Mouse (Mus musculus) thymus, postnatal 10 days (tissue): ENCODE measurements around the gene Cox20.
"Not testable (repeated sequence)": the region's sequence is repeated elsewhere in the genome, so short reads cannot be mapped to it uniquely, and the experiment has no call there.

ENCODE experiments used
- DNase-seq, 2 experiments: peaks; one replicate each; pipeline ENCODE4 v3.0.0; 2021; ENCODE audit warnings: low spot score in 2 of 2

Cox20 gene

DNA sequence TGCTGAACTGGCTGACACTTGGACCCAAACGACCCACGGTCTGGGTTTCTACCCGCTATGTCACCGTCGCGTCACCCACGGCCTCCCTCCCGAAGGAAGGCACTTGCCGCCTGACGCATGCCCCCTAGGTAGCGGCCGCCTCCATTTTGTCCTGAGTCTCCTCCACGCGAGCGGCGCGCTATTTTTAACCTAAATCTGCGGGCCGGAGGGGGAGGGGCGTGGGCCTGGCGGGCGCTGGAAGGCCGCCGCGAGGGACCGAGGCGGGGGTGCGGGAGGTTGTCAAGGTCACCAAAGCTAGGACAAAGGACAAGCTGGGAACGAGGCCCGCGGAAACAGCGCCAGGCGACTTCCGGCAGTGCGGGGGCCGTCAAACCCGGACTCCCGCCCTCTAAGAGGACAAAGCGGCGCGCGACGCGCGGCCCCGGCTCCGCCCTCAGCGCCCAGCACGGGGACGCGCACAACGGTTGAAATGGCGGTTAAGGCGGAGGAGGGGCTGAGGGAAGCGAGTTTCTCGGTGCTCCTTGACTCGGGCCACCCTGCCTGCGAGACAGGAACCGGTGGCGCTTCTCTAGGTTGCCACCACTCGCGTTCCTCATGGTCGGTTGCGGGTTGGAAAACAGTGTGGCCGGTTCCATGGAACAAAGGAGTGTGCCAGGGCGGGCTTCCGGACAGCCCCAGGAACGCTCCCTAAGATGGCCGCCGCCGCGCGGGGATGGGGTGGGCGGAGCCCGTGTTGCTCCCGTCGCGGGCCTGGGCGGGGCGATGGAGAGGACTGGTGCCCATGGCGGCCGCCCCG, at the start of gene Cox20:
Gene Cox20 (plus strand): TSS at position 742 of the 796 bp plus-strand sequence.
- DNase-seq = peak; percentile 96 to 97

GRCm38 (mm10) chr1:178270635-178271034, 48.3 kb upstream of the Cox20 start:
- no peak for DNase-seq

DNA sequence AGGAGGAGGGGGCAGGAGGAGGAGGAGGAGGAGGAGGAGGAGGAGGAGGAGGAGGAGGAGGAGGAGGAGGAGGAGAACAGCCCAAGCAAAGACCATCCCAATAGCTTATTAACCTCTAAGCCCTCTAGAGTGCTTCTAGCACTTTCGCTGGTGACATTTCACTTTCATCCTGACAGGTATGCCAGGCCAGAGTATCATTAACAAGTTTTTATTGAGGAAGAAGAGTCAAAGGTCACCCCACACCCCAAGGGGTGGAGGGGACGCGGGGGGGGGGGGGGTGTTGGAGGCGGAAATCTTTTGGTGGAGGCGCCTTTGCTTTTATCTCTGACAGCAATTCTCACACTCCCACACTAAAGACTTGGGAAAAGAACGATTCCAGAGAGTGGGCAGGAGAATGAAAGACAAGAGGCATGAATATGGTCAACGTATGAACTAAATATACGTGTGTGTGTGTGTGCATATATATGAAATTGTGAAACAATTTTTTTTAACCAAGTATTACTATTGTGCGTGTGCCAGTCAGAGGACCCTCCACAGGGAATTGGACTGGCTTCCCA, 43.7 kb upstream of the Cox20 start:
- DNase-seq = no peak

DNA sequence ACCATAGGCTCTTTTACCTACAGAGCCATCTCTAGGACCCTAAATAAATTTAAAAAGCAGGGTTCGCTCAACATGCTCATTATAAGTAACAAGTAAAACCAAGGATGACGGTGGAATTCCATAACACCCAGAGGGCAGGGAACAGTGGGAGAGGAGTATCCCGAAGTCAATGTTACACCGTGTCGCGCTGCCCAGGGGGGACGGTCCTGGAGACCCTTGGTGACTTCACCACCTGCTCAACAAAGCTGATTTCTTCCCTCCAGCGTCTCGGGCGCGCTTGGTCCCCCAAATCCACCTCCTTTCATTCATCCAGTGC, 43.2 kb upstream of the Cox20 start:
- no peak for DNase-seq

GRCm38 (mm10) chr1:178276054-178276911, 42.6 kb upstream of the Cox20 start:
- peak; percentile 51 to 69 for DNase-seq

- not testable (repeated sequence) for DNase-seq
These were observed 35.6 kb upstream of the Cox20 start for GRCm38 (mm10) chr1:178283314-178283713.

DNA sequence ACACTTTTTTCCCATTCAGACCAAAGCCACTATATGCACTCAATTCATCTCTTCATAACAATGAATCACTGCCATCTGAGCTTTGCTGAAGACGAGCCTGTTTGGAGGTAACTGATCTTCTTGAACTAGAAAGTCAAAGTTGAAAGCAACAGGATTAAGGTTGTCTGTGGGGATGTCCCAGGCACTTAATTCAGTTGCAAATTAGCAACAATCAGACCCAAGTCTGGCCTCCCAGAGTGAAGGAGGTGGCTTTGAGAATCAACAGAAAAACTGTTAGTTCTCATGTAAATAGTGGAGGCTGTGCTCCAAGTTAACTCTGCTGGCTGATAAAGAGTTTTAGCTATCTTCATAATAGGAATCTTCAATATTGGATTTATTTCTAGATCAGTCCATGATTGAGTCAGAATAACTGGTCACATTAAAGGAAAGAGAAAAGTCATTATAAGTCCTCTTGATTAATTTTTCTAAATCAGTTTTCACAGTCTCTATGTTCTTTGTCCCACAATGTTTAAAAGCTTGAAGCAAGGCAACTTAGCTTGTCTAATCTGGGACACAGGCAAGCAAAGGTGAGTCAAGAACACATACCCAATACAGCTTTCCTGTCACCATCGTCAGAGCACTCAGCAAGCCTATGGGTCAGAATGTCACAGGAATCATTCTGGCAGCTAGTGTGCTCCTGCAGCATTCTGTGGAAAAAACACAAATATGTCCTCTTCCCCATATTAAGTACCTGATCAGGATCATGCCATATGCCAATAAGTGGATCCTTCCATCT, 34.8 kb upstream of the Cox20 start:
- DNase-seq = no peak

DNA sequence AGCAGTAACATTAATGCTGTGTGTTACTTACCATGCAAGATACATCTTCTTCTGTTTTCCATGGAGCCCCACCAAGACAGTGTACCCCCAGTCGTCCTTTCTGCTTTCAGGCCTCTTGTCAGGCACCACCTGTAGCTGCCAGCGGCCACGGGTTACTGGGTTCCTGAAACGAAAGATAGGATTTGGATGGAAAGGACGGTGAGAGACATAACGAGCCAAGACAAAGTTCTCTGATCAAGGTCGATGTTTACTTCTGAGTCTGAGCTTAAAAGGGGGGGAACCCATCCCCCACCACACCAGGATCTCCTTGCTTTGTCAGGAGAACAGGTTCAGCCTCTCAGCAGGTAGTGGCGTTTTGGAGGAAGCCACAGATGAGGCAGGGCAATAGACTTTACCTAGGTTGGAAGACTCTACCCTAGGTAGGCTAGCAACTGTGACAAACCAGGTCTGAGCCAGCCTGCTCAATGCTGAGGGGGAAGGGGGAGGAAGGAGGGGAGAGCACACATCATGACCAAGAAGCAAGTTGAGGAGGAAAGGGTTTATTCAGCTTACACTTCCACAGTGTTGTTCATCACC, 31.2 kb upstream of the Cox20 start:
- no peak for DNase-seq

DNA sequence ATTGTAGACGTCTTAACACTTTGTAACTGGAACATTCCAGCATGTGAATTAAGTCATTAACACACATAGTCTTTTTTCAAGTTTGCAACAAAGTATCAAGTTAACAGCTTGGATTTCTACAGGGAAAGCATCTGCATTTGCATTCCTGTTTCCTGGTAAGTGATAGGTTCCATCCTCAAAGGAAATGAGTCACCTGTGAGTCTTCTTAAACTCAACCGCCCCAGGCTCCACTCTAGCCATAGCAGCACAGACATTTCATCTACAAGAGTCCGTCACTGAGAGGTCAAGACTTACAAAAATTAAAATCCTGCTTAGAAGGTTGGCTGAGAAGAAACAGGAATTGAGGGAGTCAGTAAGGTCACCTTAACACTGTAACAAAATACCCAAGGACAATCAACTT, 27.2 kb upstream of the Cox20 start:
- DNase-seq = no peak

DNA sequence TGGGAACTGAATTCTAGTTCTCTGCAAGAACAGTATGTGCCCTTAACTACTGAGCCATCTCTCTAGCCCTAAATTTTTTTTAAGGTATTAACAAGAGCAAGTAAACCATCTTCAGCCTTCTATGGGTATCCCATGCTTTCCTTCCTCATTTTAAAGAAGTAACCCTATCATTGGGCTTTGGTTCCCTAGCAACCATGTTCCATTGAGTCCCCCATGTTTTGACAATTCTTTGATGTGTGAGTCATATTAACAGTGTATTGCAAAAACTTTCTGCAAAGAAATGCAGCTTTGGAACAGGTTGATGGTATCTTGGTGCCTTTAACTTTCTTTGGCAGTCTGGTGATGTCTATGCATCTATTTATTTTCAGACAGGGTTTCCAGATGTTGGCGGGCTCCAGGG, 24.9 kb upstream of the Cox20 start:
- no peak for DNase-seq

DNA sequence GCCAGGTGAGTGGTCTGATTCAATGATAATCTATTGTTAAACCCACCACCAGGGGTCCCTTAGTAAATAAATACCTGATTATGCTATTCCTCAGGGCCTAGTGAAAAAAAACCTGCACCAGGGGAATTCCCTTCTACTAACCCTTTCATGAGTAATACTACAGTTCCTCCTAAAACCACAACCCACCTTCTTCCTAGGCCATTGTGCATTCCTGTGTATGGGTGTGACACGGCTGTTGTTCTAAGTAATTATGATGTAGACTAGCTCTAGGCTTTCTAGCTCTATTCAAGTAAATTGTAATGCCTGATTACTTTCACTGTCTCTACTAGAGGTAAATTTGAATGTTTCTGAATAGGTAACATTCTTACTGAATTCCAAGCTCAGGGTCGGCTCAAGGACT, 17.7 kb upstream of the Cox20 start:
- not testable (repeated sequence) for DNase-seq

DNA sequence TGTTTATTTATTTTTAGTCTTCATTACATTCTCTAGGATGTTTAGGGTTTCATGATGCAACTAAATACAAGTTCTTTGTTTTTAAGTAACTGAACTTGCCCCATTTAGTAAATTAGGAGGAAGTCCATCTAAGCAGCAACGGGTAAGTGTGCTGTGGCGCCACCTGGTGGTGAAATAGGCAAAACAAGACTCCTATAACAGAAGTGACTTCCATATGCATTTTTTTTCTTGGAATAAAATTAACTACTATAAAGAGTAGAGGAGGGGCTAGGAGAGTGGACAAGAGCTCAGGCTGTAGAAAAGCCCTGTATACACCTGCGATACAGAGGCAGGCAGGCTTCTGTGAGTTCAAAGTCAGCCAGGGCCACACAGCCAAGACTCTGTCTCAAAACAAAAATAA, 15.5 kb upstream of the Cox20 start:
- peak; percentile 35 to 76 for DNase-seq

- no peak for DNase-seq
These were observed 9.4 kb upstream of the Cox20 start for GRCm38 (mm10) chr1:178309487-178309886.

GRCm38 (mm10) chr1:178310128-178310527, 8.8 kb upstream of the Cox20 start:
- peak in 1 of 2 experiments; percentile 34 for DNase-seq

DNA sequence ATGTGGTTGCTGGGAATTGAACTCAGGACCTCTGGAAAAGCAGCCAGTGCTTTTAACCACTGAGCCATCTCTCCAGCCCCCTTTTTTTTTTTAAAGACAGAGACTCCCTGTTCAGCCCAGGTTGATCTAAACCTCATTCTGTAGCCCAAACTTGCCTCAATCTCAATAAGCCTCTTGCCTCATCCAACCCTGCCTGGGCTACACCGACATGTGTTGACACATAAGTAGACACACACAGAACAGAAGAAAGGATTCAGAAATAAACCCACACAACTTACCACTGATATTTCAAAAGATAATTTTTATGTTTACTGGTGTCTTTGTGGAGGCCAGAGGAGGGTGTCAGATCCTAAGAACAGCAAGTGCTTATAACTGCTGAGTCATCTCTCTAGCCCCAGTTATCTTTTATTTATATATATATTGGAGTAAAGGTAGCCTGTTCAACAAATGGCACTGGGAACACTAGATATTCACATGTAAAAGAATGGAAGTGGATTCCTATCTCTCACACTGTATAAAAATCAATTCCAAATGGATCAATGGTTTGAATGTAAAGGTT, 5.8 kb upstream of the Cox20 start:
- no peak for DNase-seq

GRCm38 (mm10) chr1:178314236-178314635, 4.7 kb upstream of the Cox20 start:
- DNase-seq = no peak

- no peak for DNase-seq
These were observed 1.5 kb upstream of the Cox20 start for GRCm38 (mm10) chr1:178317275-178318001.

DNA sequence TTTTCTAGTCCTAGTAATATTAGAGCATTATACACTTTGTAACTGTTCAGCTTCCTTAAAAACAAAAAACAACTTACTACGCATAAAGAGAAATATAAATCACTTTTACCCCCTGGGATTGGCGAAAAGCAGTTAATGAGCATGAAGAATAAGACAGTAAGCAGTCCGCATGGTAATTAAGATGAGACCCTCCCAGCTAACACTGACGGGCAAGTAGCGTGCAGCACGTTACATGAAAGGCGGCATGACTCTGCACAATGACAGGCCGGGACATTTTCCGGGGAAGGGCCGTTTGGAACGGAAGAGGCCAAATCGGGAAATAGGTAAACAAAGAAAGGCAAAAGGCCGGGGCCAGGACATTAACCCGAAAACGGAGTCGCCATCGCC, 935 bp upstream of the Cox20 start:
- DNase-seq = no peak

DNA sequence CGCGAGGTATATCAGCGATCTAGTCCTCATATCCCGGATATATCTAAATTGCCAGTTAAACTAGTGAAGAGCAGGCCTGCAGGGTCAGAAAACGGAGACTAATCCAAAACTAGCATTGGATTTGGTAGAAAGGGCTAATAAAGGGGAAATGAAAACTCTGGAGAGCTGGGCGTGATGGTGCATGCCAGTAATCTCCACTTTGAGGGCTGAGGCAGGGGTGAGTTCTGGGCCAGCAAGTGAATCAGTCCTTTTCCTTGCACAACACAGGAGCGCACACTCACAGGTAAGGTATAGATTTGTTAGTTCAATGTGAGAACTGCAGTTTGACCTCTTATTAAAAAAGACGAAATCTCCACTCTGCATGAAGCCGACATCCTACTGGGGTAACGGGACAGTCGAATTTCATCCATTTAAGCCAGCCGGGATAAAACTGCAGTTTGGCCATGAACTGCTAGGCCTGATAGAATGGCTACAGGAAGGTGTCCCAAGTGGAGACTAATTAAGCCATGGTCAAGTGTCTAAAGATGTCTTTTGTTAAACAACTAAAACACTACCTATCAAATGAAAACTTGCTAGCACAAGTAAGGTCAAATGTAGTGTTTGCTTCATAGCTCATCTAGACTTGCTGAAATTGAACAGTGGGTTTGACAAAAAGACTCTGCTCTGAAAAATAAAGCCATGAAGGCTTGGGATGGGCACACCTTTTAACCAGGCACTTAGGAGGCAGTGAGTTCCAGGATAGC, 536 bp downstream of the Cox20 start:
- peak; percentile 22 for DNase-seq
